Mouse (Mus musculus) stomach, postnatal 0 days (tissue): ENCODE measurements around the gene Mea1. TPM values are rescaled to one million over a fixed set of nuclear protein-coding genes. Genes with fewer than 3 reads are reported as not detected.

Source experiments
- ATAC-seq: fragments of 200-750 bp; cut with Nextera tagmentation; 2 replicates; pipeline ENCODE4 v1.8.0; 2017; ENCODE audit not compliant: low FRiP score, low TSS enrichment
- DNase-seq: peaks from one replicate; pipeline ENCODE4 v3.0.0-alpha.2; 2016; ENCODE audit warnings: low spot score
- H3K27ac ChIP-seq: fragments of 300-500 bp; sonication (generic); replicated peaks from 2 replicates; pipeline ENCODE4 v1.5.1; 2014; ENCODE audit warnings: mild to moderate bottlenecking, control low read depth
- H3K27me3 ChIP-seq: fragments of 300-500 bp; sonication (generic); 2 replicates; pipeline ENCODE4 v1.6.1; 2014; ENCODE audit warnings: low read length; ENCODE audit not compliant: control insufficient read depth, insufficient read depth
- H3K36me3 ChIP-seq: fragments of 300-500 bp; sonication (generic); 2 replicates; pipeline ENCODE4 v1.6.1; 2014; ENCODE audit warnings: low read length, mixed read lengths; ENCODE audit not compliant: control insufficient read depth, insufficient read depth
- H3K4me1 ChIP-seq: fragments of 300-500 bp; sonication (generic); replicated peaks from 2 replicates; pipeline ENCODE4 v1.6.1; 2014; ENCODE audit warnings: antibody characterized with exemption; ENCODE audit not compliant: control insufficient read depth, insufficient read depth
- H3K4me2 ChIP-seq: fragments of 300-500 bp; sonication (generic); replicated peaks from 2 replicates; pipeline ENCODE4 v1.6.1; 2014; ENCODE audit warnings: low read depth, mild to moderate bottlenecking, control low read depth, moderate library complexity
- H3K4me3 ChIP-seq: fragments of 300-500 bp; sonication (generic); 2 replicates; pipeline ENCODE4 v1.5.1; 2014; ENCODE audit warnings: low read depth, low read length, control low read depth
- H3K9ac ChIP-seq: fragments of 300-500 bp; sonication (generic); 2 replicates; pipeline ENCODE4 v1.6.1; 2014; ENCODE audit warnings: mild to moderate bottlenecking, low read length, control low read depth, mixed read lengths
- H3K9me3 ChIP-seq: fragments of 300-500 bp; sonication (generic); 2 replicates; pipeline ENCODE4 v1.6.1; 2016; ENCODE audit warnings: low read length; ENCODE audit not compliant: control insufficient read depth
- CTCF ChIP-seq: IDR thresholded peaks from 2 replicates; pipeline ENCODE4 v1.5.1; 2016; ENCODE audit warnings: antibody characterized with exemption, low read depth, mild to moderate bottlenecking, moderate library complexity
- EP300 ChIP-seq: optimal IDR thresholded peaks from 2 replicates; pipeline ENCODE3; 2016; ENCODE audit warnings: antibody characterized with exemption
- WGBS: fragments of 180-500 bp; shearing (Covaris S2); extraction: QIAGEN DNeasy Blood & Tissue Kit; methylation state at CpG from one replicate; pipeline ENCODE4 v1.1.7; 2014; 5-methylcytosine and 5-hydroxymethylcytosine counted together
- polyA plus RNA-seq: library from polyadenylated mRNA; unstranded; fragments of >200 nt; fragmentation: Nextera tagmentation; extraction: Ambion mirVana; gene quantifications from 2 replicates; pipeline ENCODE4 v1.2.1, GENCODE M21; 2015

The Mea1 gene
- polyA plus RNA-seq, 1 experiment from 2014 or later, result 142 TPM

- Histone ChIP-seq H3K4me2 (peak overlapping the region; percentile 80), H3K27me3 (no peaks in the 10 kb centered on the region), H3K4me1 (peaks cover 5% of the 10 kb centered on the region; the same call in 1 of the 2 replicates), H3K4me3 (peak overlapping the region; percentile 82), H3K27ac (peak overlapping the region; percentile 92), H3K36me3 (no peaks in the 10 kb centered on the region; the same call in 1 of the 2 replicates), H3K9ac (peak overlapping the region; percentile 85), H3K9me3 (no peaks in the 10 kb centered on the region)
- no peak for TF ChIP-seq EP300
- TF ChIP-seq CTCF, result no peak
- DNase-seq (no peak), ATAC-seq (peak; percentile 77)
- WGBS, result 4% methylated on average over 32 of the region's 41 CpGs
Observed at GRCm38 (mm10) chr17:46703971-46704886, 25.6 kb downstream of the Mea1 start.

- Histone ChIP-seq H3K9ac (peak within 1 kb of the TSS; percentile 85), H3K27ac (peak within 1 kb of the TSS; percentile 92), H3K4me1 (peaks cover 5% of the 10 kb centered on the region; the same call in 1 of the 2 replicates), H3K4me2 (peak within 1 kb of the TSS; percentile 80), H3K9me3 (no peaks in the 10 kb centered on the region), H3K4me3 (peak within 1 kb of the TSS; percentile 82), H3K36me3 (no peaks in the 10 kb centered on the region), H3K27me3 (no peaks in the 10 kb centered on the region)
- ATAC-seq, result peak; percentile 97
- TF ChIP-seq CTCF, result 0 out of 2 replicates have a peak, but pooled peaks have one; percentile 10
- TF ChIP-seq EP300, result no peak
- peak; percentile 98 for DNase-seq
- WGBS, result under 1% methylated on average over 48 of the region's 48 CpGs
Observed at GRCm38 (mm10) chr17:46704887-46705835, 26.6 kb downstream of the Mea1 start, which contains the start of gene Ppp2r5d. TSS of gene Ppp2r5d (minus strand) at chr17:46705111.

- DNase-seq (no peak), ATAC-seq (no peak)
- H3K9ac ChIP-seq, result no peak overlapping the region
- no peak for TF ChIP-seq EP300
- no peak for TF ChIP-seq CTCF
- H3K4me3 ChIP-seq, result no peak overlapping the region
- WGBS, result 88% methylated on average over 14 of the region's 14 CpGs
- no peaks in the 10 kb centered on the region for H3K36me3 ChIP-seq
- H3K4me2 ChIP-seq, result no peak overlapping the region
- no peak overlapping the region for H3K27ac ChIP-seq
- no peaks in the 10 kb centered on the region for H3K9me3 ChIP-seq
- H3K4me1 ChIP-seq, result peaks cover 5% of the 10 kb centered on the region; the same call in 1 of the 2 replicates
- H3K27me3 ChIP-seq, result no peaks in the 10 kb centered on the region
Observed at GRCm38 (mm10) chr17:46706375-46707089, 27.9 kb downstream of the Mea1 start.

- Histone ChIP-seq H3K4me3 (peak within 1 kb of the TSS; percentile 93), H3K4me1 (peaks cover 3% of the 10 kb centered on the region; the same call in 1 of the 2 replicates), H3K27ac (peak within 1 kb of the TSS; percentile 78), H3K9ac (peak within 1 kb of the TSS; percentile 96), H3K4me2 (peak within 1 kb of the TSS; percentile 97), H3K9me3 (no peaks in the 10 kb centered on the region), H3K36me3 (peaks cover 3% of the 10 kb centered on the region; the same call in 1 of the 2 replicates), H3K27me3 (no peaks in the 10 kb centered on the region)
- peak; percentile 94 for DNase-seq
- peak; percentile 88 for ATAC-seq
- TF ChIP-seq CTCF, result peak; percentile 25; the same call in 1 of the 2 replicates
- no peak for TF ChIP-seq EP300
- WGBS, result 6% methylated on average over 34 of the region's 36 CpGs
Observed at GRCm38 (mm10) chr17:46710959-46711597, 32.5 kb downstream of the Mea1 start, which contains the start of gene Pex6. TSS of gene Pex6 (plus strand) at chr17:46711463.
